Comparison of ENCODE assay signal across 9 mouse cellular contexts in the genomic region with DNA sequence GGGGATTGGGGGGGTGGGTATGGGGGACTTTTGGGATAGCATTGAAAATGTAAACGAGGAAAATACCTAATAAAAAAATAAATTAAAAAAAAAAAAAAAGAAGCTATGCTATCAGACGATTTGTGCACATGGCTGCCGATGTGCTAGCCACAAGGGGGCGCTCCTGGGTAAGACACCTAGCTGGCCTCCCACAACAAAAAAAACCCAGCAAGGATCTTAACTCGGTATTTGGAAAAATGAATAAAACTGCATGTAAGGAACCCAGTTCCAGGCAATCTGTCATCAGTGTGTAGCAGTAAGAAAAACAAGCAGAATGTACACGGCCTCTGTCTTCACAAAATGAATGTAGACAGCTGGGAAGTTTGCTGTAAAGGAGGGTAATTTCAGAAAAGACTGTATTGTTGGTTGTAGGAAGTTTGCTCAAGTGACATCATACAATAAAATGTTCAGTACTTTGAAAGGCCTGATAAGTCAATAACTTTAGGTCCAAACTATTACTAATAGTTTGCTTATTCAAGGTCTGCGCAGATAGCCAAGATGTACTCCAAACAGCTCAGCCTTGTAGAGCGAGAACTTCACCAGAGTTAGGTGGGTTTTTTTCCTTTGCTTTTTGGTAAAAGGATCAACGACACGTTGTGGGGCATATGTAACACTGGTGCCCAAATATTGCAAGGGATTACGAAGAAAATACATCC. TPM values are rescaled to one million over a fixed set of nuclear protein-coding genes. Genes with fewer than 3 reads are reported as not detected.
DNase-seq lines count a peak whose midpoint lies in the region; ATAC-seq and TF ChIP-seq lines count a peak whose summit lies in the region.
"Had no signal": no experiment of that assay in that cellular context is flagged by ENCODE, and none has a peak within 500 bp of the region (broad histone marks: within the 10 kb centered on the region; RNA-seq: fewer than 3 reads in every experiment).

No protein-coding gene starts in this region.

- no peaks in the 10 kb centered on the region for H3K79me3 ChIP-seq in C2C12 (ENCODE audit: low read depth)

- H3K27me3 ChIP-seq in C2C12 (ENCODE audit: control insufficient read depth, insufficient read depth, insufficient read length): no peaks in the 10 kb centered on the region

- ATAC-seq in monocyte, adult 5-6 weeks (replicated peaks; ENCODE audit: insufficient number of reproducible peaks, low FRiP score, low TSS enrichment, poor library complexity, severe bottlenecking): no peak

- H3K79me2 ChIP-seq in C2C12 (ENCODE audit: control insufficient read depth, insufficient read depth): no peaks in the 10 kb centered on the region

- H3K36me3 ChIP-seq in C2C12 (ENCODE audit: control insufficient read depth, insufficient read depth): no peaks in the 10 kb centered on the region

- H3ac ChIP-seq in C2C12 (ENCODE audit: control insufficient read depth, insufficient read length, low read depth): no peak overlapping the region

- TF ChIP-seq CTCF in C2C12 (IDR thresholded peaks at IDR 0.05; ENCODE audit: control insufficient read depth, insufficient read depth, insufficient read length): peak; percentile 44

- DNase-seq in MN1 (ENCODE audit: low spot score): peak; percentile 75
- DNase-seq in cerebellum, adult 9-10 months: peak; percentile 62
- DNase-seq in gastrocnemius, adult 18-20 months (ENCODE audit: low spot score): peak; percentile 68
- peak; percentile 51 to 84 for DNase-seq in layer of hippocampus, adult 8-10 months (ENCODE audit: low spot score in 2 of 2)
- DNase-seq in lung, postnatal 36 days: peak; percentile 87
- DNase-seq in skeletal muscle tissue, adult 2 months (ENCODE audit: low read depth, low spot score): peak; percentile 45

- no peak overlapping the region for H3K4me3 ChIP-seq in C2C12 (ENCODE audit: insufficient read depth, poor library complexity, severe bottlenecking)
- H3K4me3 ChIP-seq: megakaryocyte, embryonic 14.5 days had no signal

TF ChIP-seq in C2C12, 6 proteins besides CTCF, POLR2A, EP300 and RAD21:
- TF ChIP-seq USF1 (IDR thresholded peaks at IDR 0.05; ENCODE audit: low read depth) (no peak), MAX (IDR thresholded peaks at IDR 0.05) (peak; percentile 75)

RNA-seq across cellular contexts. Expression of a gene that starts 31.7 kb away (rescaled TPM):
- not detected for polyA plus RNA-seq in C2C12 (2012; fragmentation: generic; extraction: Trizol)
- total RNA-seq in gastrocnemius, adult 18-20 months (2021): under 1 TPM; 0.25 to 0.36 TPM
- total RNA-seq in layer of hippocampus, adult 8-10 months (2022): under 1 TPM in 1 of 4 experiments, not detected in 3; 0.27 TPM
- 0.86 TPM in 1 of 3 replicates, not detected in the others for total RNA-seq in monocyte, adult 5-6 weeks (2017)

RNA-seq across cellular contexts. Expression of a gene that starts 44.9 kb away (rescaled TPM):
- polyA plus RNA-seq in C2C12 (2012; fragmentation: generic; extraction: Trizol): 91.7 TPM
- 10 to 100 TPM; 46.4 to 82.7 TPM for total RNA-seq in gastrocnemius, adult 18-20 months (2021)
- 100 to 1,000 TPM in 1 of 4 experiments, 10 to 100 TPM in 3; 91.6 to 105 (median 95.4) TPM for total RNA-seq in layer of hippocampus, adult 8-10 months (2022)
- 27.0 to 41.7 TPM (median 31.3 TPM) in 3 replicates for total RNA-seq in monocyte, adult 5-6 weeks (2017)
